Mouse (Mus musculus): ENCODE results near the gene Gm6993. TPM values are rescaled to one million over a fixed set of nuclear protein-coding genes. Genes with fewer than 3 reads are reported as not detected.

The Gm6993 gene
- polyA plus RNA-seq, 1 experiment: not detected

GRCm38 (mm10) chr12:31266686-31267085 lies 26.1 kb downstream of the Gm6993 start:
- TF ChIP-seq GATA1 (IDR thresholded peaks at IDR 0.05; ENCODE audit: low read length): no peak
- peaks cover 33% of the 10 kb centered on the region for H3K27me3 ChIP-seq (ENCODE audit: control insufficient read depth)
- no peaks in the 10 kb centered on the region for H3K9me3 ChIP-seq (ENCODE audit: control insufficient read depth, low read length)
- H3K4me1 ChIP-seq (ENCODE audit: control insufficient read depth): no peaks in the 10 kb centered on the region
- H3K36me3 ChIP-seq (ENCODE audit: control insufficient read depth): no peaks in the 10 kb centered on the region
- no peak overlapping the region for H3K4me3 ChIP-seq (replicated peaks)

- no peak overlapping the region for H3K4me3 ChIP-seq (replicated peaks)
- peaks cover 33% of the 10 kb centered on the region for H3K27me3 ChIP-seq (ENCODE audit: control insufficient read depth)
- no peaks in the 10 kb centered on the region for H3K4me1 ChIP-seq (ENCODE audit: control insufficient read depth)
- no peaks in the 10 kb centered on the region for H3K36me3 ChIP-seq (ENCODE audit: control insufficient read depth)
- no peaks in the 10 kb centered on the region for H3K9me3 ChIP-seq (ENCODE audit: control insufficient read depth, low read length)
- TF ChIP-seq GATA1 (IDR thresholded peaks at IDR 0.05; ENCODE audit: low read length) (no peak), TAL1 (IDR thresholded peaks at IDR 0.05; ENCODE audit: low read length) (no peak)
Observed at GRCm38 (mm10) chr12:31267363-31267762, 26.8 kb downstream of the Gm6993 start.

- Histone ChIP-seq H3K36me3 (ENCODE audit: control insufficient read depth) (no peaks in the 10 kb centered on the region), H3K9me3 (ENCODE audit: control insufficient read depth, low read length) (no peaks in the 10 kb centered on the region), H3K27me3 (ENCODE audit: control insufficient read depth) (peaks cover 33% of the 10 kb centered on the region), H3K4me3 (replicated peaks) (no peak overlapping the region), H3K4me1 (ENCODE audit: control insufficient read depth) (no peaks in the 10 kb centered on the region)
- TF ChIP-seq TAL1 (IDR thresholded peaks at IDR 0.05; ENCODE audit: low read length) (no peak), GATA1 (IDR thresholded peaks at IDR 0.05; ENCODE audit: low read length) (no peak)
Observed at GRCm38 (mm10) chr12:31268315-31268714, 27.7 kb downstream of the Gm6993 start.

GRCm38 (mm10) chr12:31269020-31269597 lies 28.5 kb downstream of the Gm6993 start:
- no peaks in the 10 kb centered on the region for H3K9me3 ChIP-seq (ENCODE audit: control insufficient read depth, low read length)

GRCm38 (mm10) chr12:31270361-31270760 lies 29.8 kb downstream of the Gm6993 start:
- Histone ChIP-seq H3K4me1 (ENCODE audit: control insufficient read depth) (no peaks in the 10 kb centered on the region), H3K9me3 (ENCODE audit: control insufficient read depth, low read length) (no peaks in the 10 kb centered on the region), H3K4me3 (replicated peaks) (no peak overlapping the region), H3K36me3 (ENCODE audit: control insufficient read depth) (no peaks in the 10 kb centered on the region), H3K27me3 (ENCODE audit: control insufficient read depth) (peaks cover 20% of the 10 kb centered on the region)
- no peak for TF ChIP-seq GATA1 (IDR thresholded peaks at IDR 0.05; ENCODE audit: low read length)
- no peak for TF ChIP-seq TAL1 (IDR thresholded peaks at IDR 0.05; ENCODE audit: low read length)

More at GRCm38 (mm10) chr12:31269020-31269597, 28.5 kb downstream of the Gm6993 start:
- no peaks in the 10 kb centered on the region for H3K36me3 ChIP-seq (ENCODE audit: control insufficient read depth)
- no peaks in the 10 kb centered on the region for H3K4me1 ChIP-seq (ENCODE audit: control insufficient read depth)
- peaks cover 32% of the 10 kb centered on the region for H3K27me3 ChIP-seq (ENCODE audit: control insufficient read depth)
- no peak overlapping the region for H3K4me3 ChIP-seq (replicated peaks)
- TF ChIP-seq TAL1 (IDR thresholded peaks at IDR 0.05; ENCODE audit: low read length) (no peak), GATA1 (IDR thresholded peaks at IDR 0.05; ENCODE audit: low read length) (no peak)

GRCm38 (mm10) chr12:31270776-31271175 lies 30.2 kb downstream of the Gm6993 start:
- no peak overlapping the region for H3K4me3 ChIP-seq (replicated peaks)
- H3K9me3 ChIP-seq (ENCODE audit: control insufficient read depth, low read length): no peaks in the 10 kb centered on the region
- no peaks in the 10 kb centered on the region for H3K36me3 ChIP-seq (ENCODE audit: control insufficient read depth)
- H3K27me3 ChIP-seq (ENCODE audit: control insufficient read depth): peaks cover 16% of the 10 kb centered on the region
- no peak for TF ChIP-seq TAL1 (IDR thresholded peaks at IDR 0.05; ENCODE audit: low read length)
- TF ChIP-seq GATA1 (IDR thresholded peaks at IDR 0.05; ENCODE audit: low read length): no peak
- H3K4me1 ChIP-seq (ENCODE audit: control insufficient read depth): no peaks in the 10 kb centered on the region

GRCm38 (mm10) chr12:31271361-31272011 lies 30.9 kb downstream of the Gm6993 start:
- H3K27me3 ChIP-seq (ENCODE audit: control insufficient read depth): peaks cover 9% of the 10 kb centered on the region
- no peaks in the 10 kb centered on the region for H3K9me3 ChIP-seq (ENCODE audit: control insufficient read depth, low read length)
- H3K4me3 ChIP-seq (replicated peaks): no peak overlapping the region
- H3K4me1 ChIP-seq (ENCODE audit: control insufficient read depth): no peaks in the 10 kb centered on the region
- TF ChIP-seq GATA1 (IDR thresholded peaks at IDR 0.05; ENCODE audit: low read length) (no peak), TAL1 (IDR thresholded peaks at IDR 0.05; ENCODE audit: low read length) (no peak)
- no peaks in the 10 kb centered on the region for H3K36me3 ChIP-seq (ENCODE audit: control insufficient read depth)

- TF ChIP-seq TAL1 (IDR thresholded peaks at IDR 0.05; ENCODE audit: low read length) (no peak), GATA1 (IDR thresholded peaks at IDR 0.05; ENCODE audit: low read length) (no peak)
- H3K4me3 ChIP-seq (replicated peaks): no peak overlapping the region
- H3K27me3 ChIP-seq (ENCODE audit: control insufficient read depth): peaks cover 2% of the 10 kb centered on the region; the same call in 1 of the 2 replicates
- H3K4me1 ChIP-seq (ENCODE audit: control insufficient read depth): no peaks in the 10 kb centered on the region
- H3K9me3 ChIP-seq (ENCODE audit: control insufficient read depth, low read length): no peaks in the 10 kb centered on the region
- no peaks in the 10 kb centered on the region for H3K36me3 ChIP-seq (ENCODE audit: control insufficient read depth)
Observed at GRCm38 (mm10) chr12:31272012-31272735, 31.6 kb downstream of the Gm6993 start.

GRCm38 (mm10) chr12:31272846-31273245 lies 32.3 kb downstream of the Gm6993 start:
- Histone ChIP-seq H3K27me3 (ENCODE audit: control insufficient read depth) (no peaks in the 10 kb centered on the region), H3K4me3 (replicated peaks) (no peak overlapping the region), H3K9me3 (ENCODE audit: control insufficient read depth, low read length) (no peaks in the 10 kb centered on the region), H3K36me3 (ENCODE audit: control insufficient read depth) (no peaks in the 10 kb centered on the region), H3K4me1 (ENCODE audit: control insufficient read depth) (no peaks in the 10 kb centered on the region)
- no peak for TF ChIP-seq GATA1 (IDR thresholded peaks at IDR 0.05; ENCODE audit: low read length)
- TF ChIP-seq TAL1 (IDR thresholded peaks at IDR 0.05; ENCODE audit: low read length): no peak
